Mouse (Mus musculus) heart, adult 2 months (tissue): Measurements from ENCODE around the gene Tspan9. TPM values are rescaled to one million over a fixed set of nuclear protein-coding genes. Genes with fewer than 3 reads are reported as not detected.

ENCODE experiments used
- DNase-seq, 2 experiments: peaks; one replicate each; pipeline ENCODE4 v3.0.0; 2021
- H3K27ac ChIP-seq: fragments of 200-600 bp; 2 replicates; pipeline ENCODE4 v1.8.1; 2022
- H3K27me3 ChIP-seq: fragments of 200-500 bp; 2 replicates; pipeline ENCODE4 v1.6.1; 2012; ENCODE audit warnings: mild to moderate bottlenecking, low read length, inconsistent platforms, mixed read lengths; ENCODE audit not compliant: control insufficient read depth, insufficient read depth
- H3K36me3 ChIP-seq: fragments of 200-500 bp; 2 replicates; pipeline ENCODE4 v1.6.1; 2012; ENCODE audit warnings: low read length, inconsistent platforms; ENCODE audit not compliant: control insufficient read depth, insufficient read depth
- H3K4me1 ChIP-seq: fragments of 200-500 bp; 2 replicates; pipeline ENCODE4 v1.6.1; 2011; ENCODE audit warnings: low read length; ENCODE audit not compliant: control insufficient read depth, insufficient read depth
- H3K4me3 ChIP-seq: fragments of 200-600 bp; 2 replicates; pipeline ENCODE4 v1.8.1; 2022
- H3K79me2 ChIP-seq: fragments of 200-500 bp; replicated peaks from 2 replicates; pipeline ENCODE4 v1.6.1; 2012; ENCODE audit warnings: mild to moderate bottlenecking, inconsistent platforms, low read length, moderate library complexity, mixed read lengths; ENCODE audit not compliant: control insufficient read depth, insufficient read depth
- H3K9ac ChIP-seq: fragments of 200-500 bp; 2 replicates; pipeline ENCODE4 v1.6.1; 2012; ENCODE audit warnings: low read depth, mild to moderate bottlenecking, control low read depth, inconsistent platforms, low read length, mixed read lengths
- CTCF ChIP-seq: fragments of 200-600 bp; IDR thresholded peaks from 2 replicates; pipeline ENCODE4 v1.8.1; 2022; ENCODE audit warnings: antibody characterized with exemption, mild to moderate bottlenecking, moderate library complexity
- EP300 ChIP-seq: fragments of 200-500 bp; IDR thresholded peaks from 2 replicates; pipeline ENCODE4 v1.6.1; 2011; ENCODE audit warnings: low read depth, low read length, control low read depth; ENCODE audit not compliant: insufficient read depth
- POLR2A ChIP-seq: fragments of 200-500 bp; IDR thresholded peaks from 2 replicates; pipeline ENCODE4 v1.6.1; 2011; ENCODE audit warnings: mild to moderate bottlenecking, low read depth, low read length, control low read depth; ENCODE audit not compliant: insufficient read depth
- WGBS: fragments of 180-500 bp; shearing (Covaris S2); methylation state at CpG from one replicate; pipeline ENCODE4 v1.1.7; 2018; 5-methylcytosine and 5-hydroxymethylcytosine counted together
- intact Hi-C: fragments of 180-260 bp; cut with DNase I; formaldehyde crosslinking; loops from one replicate; pipeline ENCODE4 v1.15.1; 2025
- polyA plus RNA-seq: library from polyadenylated mRNA; depleted of rRNA; stranded (reverse); fragments of >200 nt; gene quantifications from 2 replicates; pipeline ENCODE4 v1.2.3, GENCODE M21; 2012
- total RNA-seq, 2 experiments: library from RNA; stranded (reverse); gene quantifications; 2 replicates each; pipeline ENCODE4 v1.2.3; 2021

Tspan9 gene
- total and polyA plus RNA-seq, 3 experiments = 84.9 to 104 (median 88.5) TPM

DNA sequence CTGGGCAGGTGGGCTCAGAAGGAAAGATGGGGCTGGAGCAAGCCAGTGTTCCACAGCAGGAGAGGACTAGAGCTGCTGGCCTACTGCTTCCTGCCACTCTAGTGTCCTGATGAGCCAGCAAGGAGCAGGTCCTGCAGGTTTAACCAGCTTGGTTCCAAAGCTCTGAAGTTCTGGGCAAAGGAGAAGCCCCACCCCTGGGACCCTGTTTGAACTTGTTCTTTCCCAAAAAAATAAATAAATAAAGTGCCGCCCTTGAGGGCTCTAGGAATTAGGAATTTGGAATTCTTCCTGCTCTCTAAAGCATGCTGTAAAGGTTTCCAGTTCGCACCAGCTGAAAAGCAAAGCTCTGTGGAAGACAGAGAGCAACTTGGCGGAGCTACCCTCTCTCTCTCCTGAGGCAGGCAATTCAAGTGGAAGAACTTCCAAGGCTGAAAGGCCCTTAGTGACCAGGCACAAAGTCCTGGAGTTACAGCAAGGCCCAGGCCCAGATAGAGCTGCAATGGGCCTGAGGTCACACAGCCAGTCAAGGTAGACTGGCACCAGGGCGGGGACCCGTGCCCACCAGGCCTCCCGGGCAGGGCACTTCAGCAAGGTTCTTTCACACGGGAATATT, 38.6 kb downstream of the Tspan9 start:
- H3K4me3 ChIP-seq = no peak overlapping the region
- H3K36me3 ChIP-seq = peaks cover 3% of the 10 kb centered on the region; the same call in 1 of the 2 replicates
- no peak overlapping the region for H3K9ac ChIP-seq
- H3K27me3 ChIP-seq = no peaks in the 10 kb centered on the region
- no peaks in the 10 kb centered on the region; the same call in 1 of the 2 replicates for H3K79me2 ChIP-seq
- TF ChIP-seq CTCF (no peak), POLR2A (no peak), EP300 (no peak)
- peaks cover 31% of the 10 kb centered on the region for H3K4me1 ChIP-seq
- intact Hi-C loops = loop anchor here (2.0 kb wide), 2 partner anchors 16 to 28 kb away; no protein-coding TSS in a partner anchor
- no peak for DNase-seq
- H3K27ac ChIP-seq = peak overlapping the region; percentile 89
- 68% methylated on average over 7 of the region's 7 CpGs for WGBS

DNA sequence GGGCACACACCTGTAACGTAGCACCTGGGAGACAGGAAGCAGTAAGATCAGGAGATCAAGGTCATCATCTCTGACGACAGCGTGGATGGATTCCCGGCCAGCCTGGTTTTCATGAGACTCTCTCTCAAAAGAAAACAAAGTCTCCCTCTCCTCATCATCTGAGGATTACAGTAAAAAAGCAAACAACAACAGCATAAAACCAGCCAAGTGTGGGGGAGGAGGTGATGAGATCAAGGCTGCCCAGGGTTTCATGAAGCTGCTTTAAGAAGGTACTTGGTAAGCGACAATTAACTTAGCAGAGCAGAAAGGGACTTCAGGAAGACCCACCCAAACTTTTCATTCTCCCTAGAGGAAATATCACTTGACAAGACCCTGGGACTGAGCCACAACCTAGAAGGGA, 39.5 kb downstream of the Tspan9 start:
- WGBS = 41% methylated on average over 5 of the region's 5 CpGs
- TF ChIP-seq CTCF (no peak), EP300 (0 out of 2 replicates have a peak, but pooled peaks have one; percentile 36)
- Histone ChIP-seq H3K36me3 (peaks cover 3% of the 10 kb centered on the region; the same call in 1 of the 2 replicates), H3K79me2 (no peaks in the 10 kb centered on the region; the same call in 1 of the 2 replicates), H3K27ac (peak overlapping the region; percentile 89), H3K27me3 (no peaks in the 10 kb centered on the region), H3K4me1 (peaks cover 31% of the 10 kb centered on the region), H3K4me3 (no peak overlapping the region), H3K9ac (no peak overlapping the region)
- intact Hi-C loops = loop anchor here (2.0 kb wide), 3 partner anchors 17 to 39 kb away; partner anchors contain the start of gene Tspan9
- DNase-seq = no peak

DNA sequence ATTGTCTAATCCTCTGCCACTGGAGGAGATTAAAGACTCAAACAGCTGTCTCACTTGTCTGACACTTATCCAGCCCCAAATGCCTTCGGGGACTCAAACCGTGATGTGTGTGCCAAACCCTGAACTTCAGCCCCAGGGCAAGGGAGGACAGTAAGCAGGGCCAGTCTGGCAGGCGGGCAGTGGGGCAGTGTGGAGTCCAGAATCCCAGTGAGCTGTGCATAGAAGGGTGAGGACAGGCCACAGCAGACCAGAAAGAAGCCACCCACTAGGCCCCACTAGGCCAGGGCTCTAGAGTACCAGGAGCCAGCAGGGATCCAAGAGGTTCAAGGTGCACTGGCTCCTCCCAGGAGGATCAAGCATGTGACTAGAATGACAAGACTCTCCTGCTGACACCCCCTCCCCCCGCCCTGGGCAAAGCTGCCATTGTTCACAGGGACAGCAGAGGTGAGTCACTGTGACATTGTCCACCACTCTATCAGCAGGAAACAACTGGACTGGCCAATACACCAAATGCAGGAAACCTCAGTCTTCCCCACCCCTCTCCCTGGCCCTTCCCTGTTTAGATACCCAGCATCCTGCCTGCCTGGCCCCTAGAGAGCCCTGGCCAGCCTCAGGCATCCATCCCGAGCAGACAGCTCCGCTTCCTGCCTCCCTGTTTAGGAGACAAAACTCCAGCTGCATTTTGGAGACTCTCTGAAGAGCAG, 40.9 kb downstream of the Tspan9 start:
- intact Hi-C loops = loop anchor here (2.0 kb wide), 1 partner anchor 40 kb away; the partner anchor contains the start of gene Tspan9

DNA sequence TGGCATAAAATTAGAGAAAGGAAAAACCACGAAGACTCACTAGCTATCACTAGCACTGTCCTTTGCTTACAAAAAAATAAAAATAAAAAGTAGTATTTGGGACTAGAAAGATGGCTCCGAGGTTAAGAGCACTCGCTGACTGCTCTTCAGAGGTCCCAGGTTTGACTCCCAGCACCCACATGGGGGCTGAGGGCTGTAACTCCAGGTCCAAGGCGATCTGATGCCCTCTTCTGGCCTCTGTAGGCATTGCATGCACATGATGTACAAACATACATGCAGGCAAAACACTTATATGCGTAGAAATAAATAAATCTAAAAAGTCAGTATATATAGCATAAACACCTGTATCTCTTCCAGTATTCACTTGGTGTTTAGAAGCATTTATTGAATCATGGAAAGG, 43.5 kb downstream of the Tspan9 start:
- TF ChIP-seq EP300 (no peak), CTCF (peak; percentile 78)
- no peaks in the 10 kb centered on the region; the same call in 1 of the 2 replicates for H3K79me2 ChIP-seq
- H3K36me3 ChIP-seq = peaks cover 3% of the 10 kb centered on the region; the same call in 1 of the 2 replicates
- H3K27ac ChIP-seq = no peak overlapping the region
- no peak overlapping the region for H3K4me3 ChIP-seq
- no peak for DNase-seq
- WGBS = 87% methylated on average over 5 of the region's 5 CpGs
- H3K4me1 ChIP-seq = peaks cover 21% of the 10 kb centered on the region
- no peaks in the 10 kb centered on the region for H3K27me3 ChIP-seq
- H3K9ac ChIP-seq = no peak overlapping the region
- intact Hi-C loops = no loop called here

More for the DNA sequence above, 40.9 kb downstream of the Tspan9 start:
- H3K4me1 ChIP-seq = peaks cover 25% of the 10 kb centered on the region
- peak; percentile 73 to 83 for DNase-seq
- peaks cover 3% of the 10 kb centered on the region; the same call in 1 of the 2 replicates for H3K36me3 ChIP-seq
- 14% methylated on average over 6 of the region's 6 CpGs for WGBS
- no peak overlapping the region for H3K4me3 ChIP-seq
- TF ChIP-seq POLR2A = peak; percentile 56; the same call in 1 of the 2 replicates
- no peak for TF ChIP-seq CTCF
- peak; percentile 99 for TF ChIP-seq EP300
- H3K9ac ChIP-seq = peak overlapping the region; percentile 51; the same call in 1 of the 2 replicates
- no peaks in the 10 kb centered on the region for H3K27me3 ChIP-seq
- no peaks in the 10 kb centered on the region; the same call in 1 of the 2 replicates for H3K79me2 ChIP-seq
- H3K27ac ChIP-seq = peak overlapping the region; percentile 89

DNA sequence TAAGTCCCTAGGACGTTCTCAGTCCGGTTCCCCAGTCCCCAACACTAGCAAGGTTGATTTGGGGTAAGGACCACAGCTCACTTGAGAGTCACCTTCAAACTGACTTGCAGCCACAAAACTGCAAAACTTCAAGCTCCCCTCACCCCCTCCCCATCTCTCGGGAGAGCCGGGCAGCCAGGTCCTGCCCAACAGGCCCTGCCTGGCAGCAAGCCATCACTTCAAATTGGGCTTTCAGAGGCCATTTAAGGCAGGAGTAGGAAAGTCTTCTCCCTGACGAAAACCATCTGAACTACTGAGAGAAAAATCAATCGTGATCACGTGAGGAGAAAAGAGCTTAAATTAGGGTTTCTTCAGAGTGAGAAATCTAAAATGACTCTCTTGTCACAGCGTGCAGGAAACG, 44.2 kb downstream of the Tspan9 start:
- Histone ChIP-seq H3K9ac (no peak overlapping the region), H3K36me3 (peaks cover 3% of the 10 kb centered on the region; the same call in 1 of the 2 replicates), H3K79me2 (no peaks in the 10 kb centered on the region; the same call in 1 of the 2 replicates), H3K4me3 (no peak overlapping the region), H3K4me1 (peaks cover 20% of the 10 kb centered on the region), H3K27me3 (no peaks in the 10 kb centered on the region), H3K27ac (no peak overlapping the region)
- intact Hi-C loops = no loop called here
- no peak for TF ChIP-seq CTCF
- no peak for TF ChIP-seq EP300
- TF ChIP-seq POLR2A = no peak
- WGBS = 50% methylated on average over 9 of the region's 9 CpGs
- no peak for DNase-seq

DNA sequence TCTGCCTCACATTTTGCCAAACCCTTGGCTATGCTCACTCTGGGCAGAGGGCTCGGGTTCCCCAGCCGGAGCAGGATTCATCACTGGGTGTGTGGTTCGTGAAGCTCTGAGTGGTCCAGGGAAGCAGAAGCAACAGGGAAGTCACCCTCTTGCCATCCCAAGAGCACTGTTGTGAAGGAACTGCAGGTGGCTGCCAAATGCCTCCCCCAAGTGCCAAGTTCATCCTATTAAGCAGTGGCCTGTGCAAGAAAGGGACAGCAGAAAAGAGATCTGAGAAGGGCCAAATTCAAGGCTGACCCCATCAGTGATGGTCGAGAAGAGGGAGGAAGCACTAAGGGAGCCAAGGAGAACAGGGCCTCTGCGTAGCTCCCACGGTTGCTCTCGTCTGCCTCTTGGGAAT, 46.9 kb downstream of the Tspan9 start:
- WGBS = 84% methylated on average over 7 of the region's 7 CpGs
- Histone ChIP-seq H3K27me3 (no peaks in the 10 kb centered on the region), H3K27ac (no peak overlapping the region), H3K36me3 (no peaks in the 10 kb centered on the region), H3K4me3 (no peak overlapping the region), H3K9ac (no peak overlapping the region), H3K4me1 (peaks cover 11% of the 10 kb centered on the region), H3K79me2 (no peaks in the 10 kb centered on the region; the same call in 1 of the 2 replicates)
- TF ChIP-seq EP300 = no peak
- no peak for TF ChIP-seq CTCF
- no peak for TF ChIP-seq POLR2A
- intact Hi-C loops = no loop called here
- DNase-seq = no peak
